Mouse (Mus musculus): ENCODE results near the gene Ffar1. TPM values are rescaled to one million over a fixed set of nuclear protein-coding genes. Genes with fewer than 3 reads are reported as not detected.

The Ffar1 gene
- 3.9 and 5.1 TPM in 2 replicates for polyA plus RNA-seq (2012; ENCODE audit: low replicate concordance)

GRCm38 (mm10) chr7:30861464-30861863 lies at the start of gene Ffar1:
Ffar1 (minus strand) TSS chr7:30861564.

DNA sequence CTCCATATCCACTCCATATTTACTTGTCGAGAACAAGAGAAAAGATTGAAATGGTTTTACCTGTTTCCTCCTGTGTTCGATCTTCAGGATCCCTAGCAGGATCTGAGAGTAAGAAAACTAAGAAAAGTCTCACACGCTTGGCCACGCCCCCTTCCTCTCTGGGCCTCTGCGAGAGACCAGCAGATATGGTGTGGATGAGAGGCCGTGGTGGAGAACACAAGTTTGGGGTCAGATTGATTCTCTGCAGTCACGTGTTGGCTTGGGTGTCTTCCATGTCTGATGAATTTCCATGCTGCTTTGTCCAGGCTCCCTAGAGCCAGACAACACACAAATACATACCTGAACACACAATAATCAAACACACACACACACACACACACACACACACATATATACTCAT lies 18.8 kb upstream of the Ffar1 start, which contains the start of gene Cd22:
Cd22 (minus strand) TSS at position 167 of the 400 bp plus-strand sequence.

DNA sequence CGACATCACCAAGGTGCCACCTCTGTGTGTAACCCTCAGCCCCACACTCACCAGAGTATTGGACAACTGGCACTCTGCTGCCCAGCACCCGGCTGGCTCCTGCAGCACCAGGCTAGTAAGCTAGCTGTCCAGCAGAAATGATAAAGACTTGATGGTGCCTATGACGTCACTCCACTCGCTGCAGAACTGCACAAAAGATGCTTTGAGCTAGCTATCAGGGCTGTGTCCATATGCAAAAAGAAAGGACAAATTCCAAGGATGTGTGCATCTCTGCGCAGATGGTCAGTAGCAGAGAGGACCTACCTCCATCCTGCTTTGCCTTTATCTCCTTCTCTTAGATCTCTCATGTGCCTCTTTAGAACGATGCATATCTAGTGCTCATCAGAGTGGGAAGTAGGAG lies 5.3 kb downstream of the Ffar1 start, which contains the start of gene Ffar3:
Ffar3 (minus strand) TSS at position 101 of the 400 bp plus-strand sequence.

GRCm38 (mm10) chr7:30823675-30824074 lies 37.7 kb downstream of the Ffar1 start, which contains the start of gene Ffar2:
Ffar2 (minus strand) TSS chr7:30823775.

Other genes starting within 250 kb of the Ffar1 start
- 1.3 TPM in 1 of 2 replicates, not detected in the other for gene Upk1a, start 248.7 kb downstream of the Ffar1 start, polyA plus RNA-seq (2012; ENCODE audit: low replicate concordance)
- gene Cox6b1, start 235.4 kb downstream of the Ffar1 start, polyA plus RNA-seq (2012; ENCODE audit: low replicate concordance): 47.1 and 83.9 TPM in 2 replicates
- 0.35 TPM in 1 of 2 replicates, not detected in the other for gene Etv2, start 225.7 kb downstream of the Ffar1 start, polyA plus RNA-seq (2012; ENCODE audit: low replicate concordance)
- 329 and 344 TPM in 2 replicates for gene Rbm42, start 211.2 kb downstream of the Ffar1 start, polyA plus RNA-seq (2012; ENCODE audit: low replicate concordance)
- gene Haus5, start 196.6 kb downstream of the Ffar1 start, polyA plus RNA-seq (2012; ENCODE audit: low replicate concordance): 7.2 and 44.1 TPM in 2 replicates
- gene Pmis2, start 190.0 kb downstream of the Ffar1 start, polyA plus RNA-seq (2012; ENCODE audit: low replicate concordance): not detected in 2 replicates
- not detected in 2 replicates for gene 2200002J24Rik, start 162.6 kb downstream of the Ffar1 start, polyA plus RNA-seq (2012; ENCODE audit: low replicate concordance)
- 0.20 TPM in 1 of 2 replicates, not detected in the other for gene Atp4a, start 149.4 kb downstream of the Ffar1 start, polyA plus RNA-seq (2012; ENCODE audit: low replicate concordance)
- gene Tmem147, start 132.0 kb downstream of the Ffar1 start, polyA plus RNA-seq (2012; ENCODE audit: low replicate concordance): 134 and 143 TPM in 2 replicates
- gene Gapdhs, start 117.9 kb downstream of the Ffar1 start, polyA plus RNA-seq (2012; ENCODE audit: low replicate concordance): not detected in 2 replicates
- 0.48 TPM in 1 of 2 replicates, not detected in the other for gene Sbsn, start 110.1 kb downstream of the Ffar1 start, polyA plus RNA-seq (2012; ENCODE audit: low replicate concordance)
- not detected in 2 replicates for gene Dmkn, start 97.8 kb downstream of the Ffar1 start, polyA plus RNA-seq (2012; ENCODE audit: low replicate concordance)
- not detected in 2 replicates for gene Krtdap, start 73.7 kb downstream of the Ffar1 start, polyA plus RNA-seq (2012; ENCODE audit: low replicate concordance)
- gene Ffar2, start 37.8 kb downstream of the Ffar1 start, polyA plus RNA-seq (2012; ENCODE audit: low replicate concordance): 0.46 and 5.5 TPM in 2 replicates
- not detected in 2 replicates for gene Ffar3, start 5.4 kb downstream of the Ffar1 start, polyA plus RNA-seq (2012; ENCODE audit: low replicate concordance)
- gene Cd22, start 18.8 kb upstream of the Ffar1 start, polyA plus RNA-seq (2012; ENCODE audit: low replicate concordance): 11.3 and 33.3 TPM in 2 replicates
- gene Mag, start 53.3 kb upstream of the Ffar1 start, polyA plus RNA-seq (2012; ENCODE audit: low replicate concordance): 0.84 and 1.1 TPM in 2 replicates
- gene Hamp2, start 63.1 kb upstream of the Ffar1 start, polyA plus RNA-seq (2012; ENCODE audit: low replicate concordance): not detected in 2 replicates
- not detected in 2 replicates for gene Hamp, start 82.5 kb upstream of the Ffar1 start, polyA plus RNA-seq (2012; ENCODE audit: low replicate concordance)
- gene Usf2, start 95.2 kb upstream of the Ffar1 start, polyA plus RNA-seq (2012; ENCODE audit: low replicate concordance): 142 TPM in 2 replicates
- gene Lsr, start 111.9 kb upstream of the Ffar1 start, polyA plus RNA-seq (2012; ENCODE audit: low replicate concordance): 0.94 and 1.5 TPM in 2 replicates
- 0.07 TPM in 1 of 2 replicates, not detected in the other for gene Fam187b, start 112.2 kb upstream of the Ffar1 start, polyA plus RNA-seq (2012; ENCODE audit: low replicate concordance)
- 153 and 186 TPM in 2 replicates for gene Fxyd5, start 180.9 kb upstream of the Ffar1 start, polyA plus RNA-seq (2012; ENCODE audit: low replicate concordance)
- gene Fxyd7, start 189.9 kb upstream of the Ffar1 start, polyA plus RNA-seq (2012; ENCODE audit: low replicate concordance): not detected in 2 replicates
- gene Fxyd1, start 195.6 kb upstream of the Ffar1 start, polyA plus RNA-seq (2012; ENCODE audit: low replicate concordance): 6.3 and 19.0 TPM in 2 replicates
- gene Lgi4, start 197.8 kb upstream of the Ffar1 start, polyA plus RNA-seq (2012; ENCODE audit: low replicate concordance): 0.14 TPM in 1 of 2 replicates, not detected in the other
- gene Fxyd3, start 215.1 kb upstream of the Ffar1 start, polyA plus RNA-seq (2012; ENCODE audit: low replicate concordance): not detected in 2 replicates

Measured in leukemia stem cell, adult 10-12 weeks (primary cell).